Mouse (Mus musculus) cortical plate, adult 2 months (tissue): Measurements from ENCODE around the gene Safb2.

ENCODE experiments used
- CTCF ChIP-seq: fragments of 200-500 bp; IDR thresholded peaks from 2 replicates; pipeline ENCODE4 v1.5.1; 2011; ENCODE audit warnings: mild to moderate bottlenecking, control low read depth, low read length; ENCODE audit not compliant: insufficient read depth; ENCODE audit errors: extremely low read depth
- POLR2A ChIP-seq: fragments of 200-500 bp; IDR thresholded peaks from 2 replicates; pipeline ENCODE4 v1.6.1; 2011; ENCODE audit warnings: mild to moderate bottlenecking, low read length, control low read depth; ENCODE audit not compliant: insufficient read depth; ENCODE audit errors: extremely low read depth

DNA sequence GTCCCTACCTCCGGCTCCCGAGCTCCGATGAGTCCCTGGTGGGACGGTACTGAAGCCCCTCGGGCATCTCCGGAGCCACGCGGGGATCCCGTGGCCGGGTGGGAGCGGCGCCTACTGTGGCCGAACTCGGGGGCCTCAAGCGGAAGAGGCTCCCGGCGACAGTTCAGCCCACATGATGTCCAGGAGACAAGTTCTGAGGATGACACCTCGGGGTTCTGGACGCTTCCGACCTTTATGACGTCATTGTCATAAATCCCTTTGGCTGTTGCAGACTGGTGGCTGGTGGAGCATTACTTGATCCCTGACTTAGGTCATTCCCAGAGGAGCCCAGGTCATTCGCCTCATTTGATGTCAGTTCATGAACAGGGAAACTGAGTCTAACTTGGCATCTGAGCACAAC is 72.1 kb downstream of the Safb2 start, which contains the start of gene Znrf4:
- TF ChIP-seq POLR2A (no peak), CTCF (no peak)
